ENCODE assay signal across 15 mouse cellular contexts in the genomic region with DNA sequence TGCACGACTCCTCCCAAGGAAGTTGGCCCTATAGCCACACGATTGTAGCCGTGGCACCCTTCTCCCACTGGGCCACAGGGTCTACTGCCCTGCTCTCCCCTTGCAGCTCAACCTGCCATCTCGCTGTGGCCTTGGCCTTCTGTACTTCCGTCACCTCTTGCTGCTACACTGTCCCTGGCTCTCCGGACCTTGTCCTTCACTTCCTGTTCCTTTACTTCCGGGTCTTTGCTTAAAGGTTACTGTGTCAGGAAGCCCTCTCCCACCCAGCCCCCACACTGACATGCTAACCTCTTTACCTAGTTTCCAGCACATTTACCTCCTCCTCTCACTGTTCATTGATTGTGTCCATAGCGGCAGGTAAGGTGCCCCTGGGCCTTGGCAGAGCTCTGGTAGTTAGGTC.
A peak's percentile ranks its signal among the peaks of the same experiment; 100 is the strongest.
DNase-seq lines count a peak whose midpoint lies in the region; ATAC-seq and TF ChIP-seq lines count a peak whose summit lies in the region.
"Had no signal": no experiment of that assay in that cellular context is flagged by ENCODE, and none has a peak within 500 bp of the region (broad histone marks: within the 10 kb centered on the region; RNA-seq: fewer than 3 reads in every experiment).

No protein-coding gene starts in this region.

- no peaks in the 10 kb centered on the region for H3K9me3 ChIP-seq in kidney, embryonic 15.5 days (replicated peaks)
- H3K9me3 ChIP-seq in midbrain, embryonic 11.5 days (ENCODE audit: control insufficient read depth, low read length): no peaks in the 10 kb centered on the region
- no peaks in the 10 kb centered on the region for H3K9me3 ChIP-seq in midbrain, postnatal 0 days (ENCODE audit: low read length)
- H3K9me3 ChIP-seq in intestine, embryonic 15.5 days: no peaks in the 10 kb centered on the region
- no peaks in the 10 kb centered on the region for H3K9me3 ChIP-seq in stomach, embryonic 15.5 days
- H3K9me3 ChIP-seq: lung, embryonic 15.5 days; neural tube, embryonic 13.5 days had no signal

- no peak for TF ChIP-seq CTCF in midbrain, postnatal 0 days (IDR thresholded peaks at IDR 0.05)

- no peak overlapping the region for H3K4me2 ChIP-seq in kidney, embryonic 15.5 days
- H3K4me2 ChIP-seq in midbrain, embryonic 11.5 days: no peak overlapping the region
- H3K4me2 ChIP-seq in midbrain, postnatal 0 days (ENCODE audit: low read depth, low read length, poor library complexity, severe bottlenecking): no peak overlapping the region
- peak overlapping the region; percentile 28 for H3K4me2 ChIP-seq in intestine, embryonic 15.5 days (replicated peaks)
- H3K4me2 ChIP-seq in stomach, embryonic 15.5 days: no peak overlapping the region
- H3K4me2 ChIP-seq: heart, embryonic 11.5 days; lung, embryonic 15.5 days; neural tube, embryonic 13.5 days had no signal

- peak overlapping the region; percentile 73; the same call in 1 of the 2 replicates for H3K27ac ChIP-seq in kidney, embryonic 15.5 days
- H3K27ac ChIP-seq in midbrain, embryonic 11.5 days (ENCODE audit: low read depth, low read length): no peak overlapping the region
- no peak overlapping the region for H3K27ac ChIP-seq in midbrain, postnatal 0 days (ENCODE audit: low read depth, low read length)
- H3K27ac ChIP-seq in intestine, embryonic 15.5 days: peak overlapping the region; percentile 91
- H3K27ac ChIP-seq in stomach, embryonic 15.5 days: peak overlapping the region; percentile 63

- no peak overlapping the region for H3K4me3 ChIP-seq in kidney, embryonic 15.5 days (replicated peaks)
- no peak overlapping the region for H3K4me3 ChIP-seq in midbrain, embryonic 11.5 days (ENCODE audit: low read depth, low read length)
- no peak overlapping the region for H3K4me3 ChIP-seq in midbrain, postnatal 0 days (ENCODE audit: low read depth, low read length)
- no peak overlapping the region for H3K4me3 ChIP-seq in intestine, embryonic 15.5 days (replicated peaks)
- H3K4me3 ChIP-seq in stomach, embryonic 15.5 days (replicated peaks): no peak overlapping the region
- H3K4me3 ChIP-seq: lung, embryonic 15.5 days; neural tube, embryonic 13.5 days had no signal

- H3K9ac ChIP-seq in kidney, embryonic 15.5 days: no peak overlapping the region
- H3K9ac ChIP-seq in midbrain, embryonic 11.5 days (ENCODE audit: low read length): peak overlapping the region; percentile 9; the same call in 1 of the 2 replicates
- no peak overlapping the region for H3K9ac ChIP-seq in midbrain, postnatal 0 days (replicated peaks; ENCODE audit: low read length, poor library complexity, severe bottlenecking)
- H3K9ac ChIP-seq in intestine, embryonic 15.5 days: peak overlapping the region; percentile 10; the same call in 1 of the 2 replicates
- H3K9ac ChIP-seq in stomach, embryonic 15.5 days: no peak overlapping the region
- H3K9ac ChIP-seq: lung, embryonic 15.5 days; neural tube, embryonic 13.5 days had no signal

- ATAC-seq in kidney, embryonic 15.5 days (replicated peaks; ENCODE audit: low FRiP score): no peak
- ATAC-seq in midbrain, embryonic 11.5 days (ENCODE audit: low FRiP score): no peak
- ATAC-seq in midbrain, postnatal 0 days (ENCODE audit: low FRiP score): no peak
- ATAC-seq in intestine, embryonic 15.5 days: 0 out of 2 replicates have a peak, but pooled peaks have one; percentile 1
- ATAC-seq in stomach, embryonic 15.5 days (ENCODE audit: insufficient read depth, low FRiP score, low read depth): no peak

- 70% methylated on average over 8 of the region's 8 CpGs for WGBS in kidney, embryonic 15.5 days
- 91% methylated on average over 8 of the region's 8 CpGs for WGBS in midbrain, embryonic 11.5 days
- 87% methylated on average over 8 of the region's 8 CpGs for WGBS in midbrain, postnatal 0 days
- WGBS in intestine, embryonic 15.5 days: 67% methylated on average over 8 of the region's 8 CpGs
- 68% methylated on average over 8 of the region's 8 CpGs for WGBS in stomach, embryonic 15.5 days

- no peak for DNase-seq in kidney, adult 11 months
- DNase-seq in midbrain, embryonic 11.5 days (ENCODE audit: low spot score, missing footprints): no peak
- no peak for DNase-seq in midbrain, postnatal 0 days (ENCODE audit: low spot score)
- no peak for DNase-seq in right cerebral cortex, postnatal 25 days
- DNase-seq in left cerebral cortex, adult 11 months (ENCODE audit: low spot score): no peak
- DNase-seq: adrenal gland, postnatal 36 days; cerebellum, postnatal 14 days; gastrocnemius, postnatal 25 days; kidney, postnatal 14 days had no signal

- peaks cover 64% of the 10 kb centered on the region for H3K36me3 ChIP-seq in kidney, embryonic 15.5 days
- no peaks in the 10 kb centered on the region; the same call in 1 of the 2 replicates for H3K36me3 ChIP-seq in midbrain, embryonic 11.5 days (ENCODE audit: control insufficient read depth, insufficient read depth, low read length)
- H3K36me3 ChIP-seq in midbrain, postnatal 0 days (ENCODE audit: insufficient read depth, low read length): peaks cover 22% of the 10 kb centered on the region
- H3K36me3 ChIP-seq in intestine, embryonic 15.5 days: peaks cover 19% of the 10 kb centered on the region
- peaks cover 10% of the 10 kb centered on the region; the same call in 1 of the 2 replicates for H3K36me3 ChIP-seq in stomach, embryonic 15.5 days

- H3K27me3 ChIP-seq in kidney, embryonic 15.5 days: no peaks in the 10 kb centered on the region
- H3K27me3 ChIP-seq in midbrain, embryonic 11.5 days (ENCODE audit: control insufficient read depth, insufficient read depth, low read length): no peaks in the 10 kb centered on the region; the same call in 1 of the 2 replicates
- H3K27me3 ChIP-seq in midbrain, postnatal 0 days (ENCODE audit: insufficient read depth, low read length): no peaks in the 10 kb centered on the region
- H3K27me3 ChIP-seq in intestine, embryonic 15.5 days (replicated peaks): no peaks in the 10 kb centered on the region
- no peaks in the 10 kb centered on the region for H3K27me3 ChIP-seq in stomach, embryonic 15.5 days (replicated peaks)
- H3K27me3 ChIP-seq: lung, embryonic 15.5 days; neural tube, embryonic 13.5 days had no signal

- H3K4me1 ChIP-seq in kidney, embryonic 15.5 days: peaks cover 54% of the 10 kb centered on the region
- H3K4me1 ChIP-seq in midbrain, embryonic 11.5 days (ENCODE audit: control insufficient read depth, insufficient read depth, low read length): peaks cover 24% of the 10 kb centered on the region
- H3K4me1 ChIP-seq in midbrain, postnatal 0 days (ENCODE audit: insufficient read depth, low read length): peaks cover 19% of the 10 kb centered on the region; the same call in 1 of the 2 replicates
- H3K4me1 ChIP-seq in intestine, embryonic 15.5 days (replicated peaks): peaks cover 62% of the 10 kb centered on the region
- H3K4me1 ChIP-seq in stomach, embryonic 15.5 days: peaks cover 43% of the 10 kb centered on the region

Comparison
In these comparisons a context has a peak if more than half of its experiments do, and no peak if none do; other contexts are left out.
1. H3K9ac ChIP-seq: peak in midbrain, embryonic 11.5 days (single experiment) and intestine, embryonic 15.5 days (single experiment); none in kidney, embryonic 15.5 days (single experiment), midbrain, postnatal 0 days (single experiment) and stomach, embryonic 15.5 days (single experiment).
2. H3K27ac ChIP-seq: peak in kidney, embryonic 15.5 days (single experiment), intestine, embryonic 15.5 days (single experiment) and stomach, embryonic 15.5 days (single experiment); none in midbrain, embryonic 11.5 days (single experiment) and midbrain, postnatal 0 days (single experiment).